Mouse (Mus musculus) hindbrain, embryonic 13.5 days (tissue): Measurements from ENCODE around the gene Phf2. TPM values are rescaled to one million over a fixed set of nuclear protein-coding genes. Genes with fewer than 3 reads are reported as not detected.
"Not testable (repeated sequence)": the region's sequence is repeated elsewhere in the genome, so short reads cannot be mapped to it uniquely, and the experiment has no call there.

Experiments used
- ATAC-seq: fragments of 200-750 bp; cut with Nextera tagmentation; 2 replicates; pipeline ENCODE4 v1.8.0; 2017; ENCODE audit warnings: moderate TSS enrichment; ENCODE audit not compliant: low FRiP score
- H3K27ac ChIP-seq: fragments of 300-500 bp; sonication (generic); 2 replicates; pipeline ENCODE4 v1.5.1; 2015; ENCODE audit warnings: inconsistent platforms, mild to moderate bottlenecking, moderate library complexity
- H3K27me3 ChIP-seq: fragments of 300-500 bp; sonication (generic); 2 replicates; pipeline ENCODE4 v1.6.1; 2015; ENCODE audit warnings: mild to moderate bottlenecking, inconsistent platforms
- H3K36me3 ChIP-seq: fragments of 300-500 bp; sonication (generic); 2 replicates; pipeline ENCODE4 v1.6.1; 2015; ENCODE audit warnings: mild to moderate bottlenecking, inconsistent platforms
- H3K4me1 ChIP-seq: fragments of 300-500 bp; sonication (generic); replicated peaks from 2 replicates; pipeline ENCODE4 v1.6.1; 2015; ENCODE audit warnings: inconsistent platforms
- H3K4me2 ChIP-seq: fragments of 300-500 bp; sonication (generic); 2 replicates; pipeline ENCODE4 v1.6.1; 2015; ENCODE audit warnings: inconsistent platforms, mild to moderate bottlenecking, moderate library complexity
- H3K4me3 ChIP-seq: fragments of 300-500 bp; sonication (generic); 2 replicates; pipeline ENCODE4 v1.5.1; 2015; ENCODE audit warnings: mild to moderate bottlenecking, inconsistent platforms
- H3K9ac ChIP-seq: fragments of 300-500 bp; sonication (generic); 2 replicates; pipeline ENCODE4 v1.6.1; 2015; ENCODE audit warnings: mild to moderate bottlenecking, inconsistent platforms
- H3K9me3 ChIP-seq: fragments of 300-500 bp; sonication (generic); 2 replicates; pipeline ENCODE4 v1.6.1; 2016; ENCODE audit warnings: inconsistent platforms
- WGBS: fragments of 180-500 bp; shearing (Covaris S2); methylation state at CpG from one replicate; pipeline ENCODE4 v1.1.7; 2015; 5-methylcytosine and 5-hydroxymethylcytosine counted together
- polyA plus RNA-seq: library from polyadenylated mRNA; unstranded; fragments of >200 nt; fragmentation: Nextera tagmentation; extraction: Ambion mirVana; gene quantifications from 2 replicates; pipeline ENCODE4 v1.2.1, GENCODE M21; 2015

The Phf2 gene
- polyA plus RNA-seq, 1 experiment from 2014 or later: 9.6 TPM

GRCm38 (mm10) chr13:48822288-48822687, 48.6 kb downstream of the Phf2 start:
- no peak overlapping the region for H3K27ac ChIP-seq
- no peak overlapping the region for H3K4me3 ChIP-seq
- no peak overlapping the region for H3K4me2 ChIP-seq
- no peak overlapping the region for H3K9ac ChIP-seq
- H3K4me1 ChIP-seq: no peaks in the 10 kb centered on the region
- H3K27me3 ChIP-seq: no peaks in the 10 kb centered on the region
- peaks cover 100% of the 10 kb centered on the region for H3K36me3 ChIP-seq
- 93% methylated on average over 10 of the region's 10 CpGs for WGBS
- ATAC-seq: no peak
- H3K9me3 ChIP-seq: no peaks in the 10 kb centered on the region

DNA sequence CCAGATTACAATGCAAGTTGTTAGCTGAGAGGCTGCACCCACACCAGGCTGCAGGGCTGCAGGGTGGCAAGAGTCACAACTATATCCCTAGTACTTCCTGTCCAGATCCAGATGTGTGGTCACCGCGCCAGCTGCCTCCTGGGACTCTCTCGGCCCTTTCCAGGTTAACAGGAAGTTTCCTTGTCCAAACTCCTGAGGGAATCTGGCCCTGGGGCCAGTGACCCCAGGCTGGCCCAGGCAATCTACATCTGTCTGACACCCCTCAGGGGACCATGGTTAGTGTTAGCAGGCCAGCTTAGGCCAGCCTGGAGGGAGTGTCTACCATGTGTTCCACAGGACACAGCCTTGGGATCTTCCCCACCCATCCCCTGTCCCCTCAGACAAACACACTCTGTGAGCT, 51.8 kb downstream of the Phf2 start:
- 88% methylated on average over 3 of the region's 3 CpGs for WGBS
- Histone ChIP-seq H3K9ac (no peak overlapping the region), H3K9me3 (no peaks in the 10 kb centered on the region), H3K27ac (no peak overlapping the region), H3K36me3 (peaks cover 100% of the 10 kb centered on the region), H3K4me3 (no peak overlapping the region), H3K27me3 (no peaks in the 10 kb centered on the region), H3K4me2 (no peak overlapping the region), H3K4me1 (no peaks in the 10 kb centered on the region)
- no peak for ATAC-seq

DNA sequence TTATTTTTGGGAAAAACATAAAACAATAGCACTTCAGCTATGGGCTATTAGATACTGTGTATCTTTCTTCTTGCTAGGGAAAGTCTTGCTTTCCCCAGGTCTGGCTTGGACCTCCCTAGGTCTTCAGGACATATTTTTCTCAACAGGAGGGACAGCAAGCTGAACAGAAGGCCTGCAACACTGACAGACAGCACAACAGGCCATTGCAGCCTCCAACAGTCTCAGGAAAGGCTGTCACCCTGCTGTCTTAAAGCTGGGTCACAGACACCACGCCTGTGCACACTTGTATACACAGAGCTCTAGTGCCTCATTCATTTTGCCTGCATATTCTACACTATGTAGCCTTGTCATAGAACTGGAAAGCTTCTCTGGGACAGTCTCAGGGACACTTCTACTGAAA, 56.5 kb downstream of the Phf2 start:
- Histone ChIP-seq H3K9ac (no peak overlapping the region), H3K4me1 (no peaks in the 10 kb centered on the region), H3K9me3 (no peaks in the 10 kb centered on the region), H3K27me3 (no peaks in the 10 kb centered on the region), H3K4me2 (no peak overlapping the region), H3K4me3 (no peak overlapping the region), H3K27ac (no peak overlapping the region), H3K36me3 (peaks cover 99% of the 10 kb centered on the region)
- WGBS: 86% methylated on average over 1 of the region's 1 CpGs
- no peak for ATAC-seq

- Histone ChIP-seq H3K9ac (no peak overlapping the region), H3K4me2 (no peak overlapping the region), H3K36me3 (peaks cover 91% of the 10 kb centered on the region), H3K27me3 (no peaks in the 10 kb centered on the region), H3K4me3 (no peak overlapping the region), H3K4me1 (peaks cover 6% of the 10 kb centered on the region; the same call in 1 of the 2 replicates), H3K27ac (no peak overlapping the region), H3K9me3 (no peaks in the 10 kb centered on the region)
- 83% methylated on average over 9 of the region's 9 CpGs for WGBS
- ATAC-seq: no peak
These were observed 59.9 kb downstream of the Phf2 start for GRCm38 (mm10) chr13:48810991-48811390.

DNA sequence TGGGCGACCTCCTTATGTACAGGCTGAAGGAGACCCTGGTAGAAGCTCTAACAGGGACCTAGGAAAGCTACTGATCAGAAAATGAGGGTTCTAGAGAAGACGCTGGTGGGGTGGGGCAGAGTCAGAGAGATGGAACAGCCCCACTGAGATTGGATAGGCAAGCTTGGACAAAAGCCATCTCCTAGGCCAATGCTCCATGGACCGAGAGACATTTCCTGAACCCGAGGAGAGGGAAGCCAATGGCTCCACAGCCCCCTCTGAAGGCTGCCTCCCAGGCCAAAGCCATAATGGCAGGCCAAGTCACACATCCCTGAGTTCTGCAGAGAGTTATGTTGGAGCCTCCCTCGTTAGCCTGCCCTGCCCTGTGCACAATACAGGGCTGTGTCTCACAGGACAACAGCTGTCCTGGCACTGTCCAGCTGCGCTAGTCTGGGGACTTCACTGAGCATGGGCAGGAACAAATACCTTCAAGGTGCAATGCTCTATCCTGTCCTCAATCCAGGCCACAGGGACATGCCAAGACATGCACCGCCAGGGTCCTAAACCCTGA, 60.6 kb downstream of the Phf2 start:
- peaks cover 91% of the 10 kb centered on the region for H3K36me3 ChIP-seq
- 88% methylated on average over 7 of the region's 7 CpGs for WGBS
- H3K27ac ChIP-seq: no peak overlapping the region
- H3K27me3 ChIP-seq: no peaks in the 10 kb centered on the region
- H3K4me1 ChIP-seq: peaks cover 6% of the 10 kb centered on the region; the same call in 1 of the 2 replicates
- H3K4me3 ChIP-seq: no peak overlapping the region
- no peak overlapping the region for H3K4me2 ChIP-seq
- ATAC-seq: no peak
- no peak overlapping the region for H3K9ac ChIP-seq
- H3K9me3 ChIP-seq: no peaks in the 10 kb centered on the region

DNA sequence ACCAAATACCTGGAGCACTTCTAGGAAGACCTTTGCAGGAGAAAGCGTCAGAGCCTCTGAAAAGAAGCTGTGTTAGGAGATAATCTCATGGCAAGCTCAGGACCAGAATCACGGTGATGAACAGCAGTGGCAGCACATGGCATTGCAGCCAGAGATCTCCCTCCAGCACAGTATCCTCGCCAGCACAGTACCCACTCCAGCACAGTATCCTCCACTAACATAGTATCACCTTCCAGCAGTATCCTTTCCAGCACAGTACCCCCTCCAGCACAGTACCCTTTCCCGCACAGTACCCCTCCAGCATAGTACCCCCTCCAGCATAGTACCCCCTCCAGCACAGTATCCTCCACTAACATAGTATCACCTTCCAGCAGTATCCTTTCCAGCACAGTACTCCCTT, 61.3 kb downstream of the Phf2 start:
- not testable (repeated sequence) for H3K9ac ChIP-seq, H3K27me3 ChIP-seq, H3K9me3 ChIP-seq, H3K27ac ChIP-seq, H3K4me3 ChIP-seq, H3K4me1 ChIP-seq, H3K4me2 ChIP-seq
- peak; percentile 54; the same call in 1 of the 2 replicates for ATAC-seq
- H3K36me3 ChIP-seq: peaks cover 90% of the 10 kb centered on the region
- WGBS: 93% methylated on average over 4 of the region's 4 CpGs

- ATAC-seq: peak; percentile 21; the same call in 1 of the 2 replicates
- Histone ChIP-seq H3K27me3 (no peaks in the 10 kb centered on the region), H3K4me3 (no peak overlapping the region), H3K4me1 (peaks cover 6% of the 10 kb centered on the region; the same call in 1 of the 2 replicates), H3K27ac (no peak overlapping the region), H3K9me3 (no peaks in the 10 kb centered on the region), H3K4me2 (no peak overlapping the region), H3K36me3 (peaks cover 89% of the 10 kb centered on the region), H3K9ac (no peak overlapping the region; the same call in 1 of the 2 replicates)
- WGBS: 74% methylated on average over 5 of the region's 5 CpGs
These were observed 63.4 kb downstream of the Phf2 start for GRCm38 (mm10) chr13:48807481-48808031.

GRCm38 (mm10) chr13:48802181-48802580, 68.7 kb downstream of the Phf2 start:
- ATAC-seq: no peak
- Histone ChIP-seq H3K27me3 (0 out of 2 replicates have a peak, but pooled peaks cover 8% of the 10 kb centered on the region), H3K9ac (no peak overlapping the region), H3K4me3 (no peak overlapping the region), H3K27ac (no peak overlapping the region), H3K4me2 (no peak overlapping the region), H3K4me1 (peaks cover 8% of the 10 kb centered on the region; the same call in 1 of the 2 replicates), H3K36me3 (peaks cover 56% of the 10 kb centered on the region), H3K9me3 (no peaks in the 10 kb centered on the region)
- 39% methylated on average over 15 of the region's 15 CpGs for WGBS

GRCm38 (mm10) chr13:48800850-48801546, 69.9 kb downstream of the Phf2 start:
- 0 out of 2 replicates have a peak, but pooled peaks cover 10% of the 10 kb centered on the region for H3K27me3 ChIP-seq
- 31% methylated on average over 11 of the region's 11 CpGs for WGBS
- H3K9me3 ChIP-seq: no peaks in the 10 kb centered on the region
- no peak overlapping the region for H3K4me2 ChIP-seq
- no peak overlapping the region for H3K4me3 ChIP-seq
- peak; percentile 79 for ATAC-seq
- H3K4me1 ChIP-seq: peaks cover 9% of the 10 kb centered on the region; the same call in 1 of the 2 replicates
- H3K27ac ChIP-seq: no peak overlapping the region
- no peak overlapping the region for H3K9ac ChIP-seq
- H3K36me3 ChIP-seq: peaks cover 45% of the 10 kb centered on the region

GRCm38 (mm10) chr13:48798256-48798771, 72.6 kb downstream of the Phf2 start:
- H3K36me3 ChIP-seq: peaks cover 20% of the 10 kb centered on the region
- WGBS: 36% methylated on average over 13 of the region's 14 CpGs
- peaks cover 9% of the 10 kb centered on the region; the same call in 1 of the 2 replicates for H3K4me1 ChIP-seq
- no peak overlapping the region for H3K4me3 ChIP-seq
- H3K9me3 ChIP-seq: no peaks in the 10 kb centered on the region
- no peak overlapping the region for H3K4me2 ChIP-seq
- no peak for ATAC-seq
- H3K9ac ChIP-seq: no peak overlapping the region
- 0 out of 2 replicates have a peak, but pooled peaks cover 10% of the 10 kb centered on the region for H3K27me3 ChIP-seq
- no peak overlapping the region for H3K27ac ChIP-seq

GRCm38 (mm10) chr13:48796906-48797305, 74.0 kb downstream of the Phf2 start:
- H3K4me3 ChIP-seq: no peak overlapping the region
- peaks cover 7% of the 10 kb centered on the region for H3K36me3 ChIP-seq
- no peaks in the 10 kb centered on the region for H3K9me3 ChIP-seq
- no peak overlapping the region for H3K9ac ChIP-seq
- H3K27me3 ChIP-seq: 0 out of 2 replicates have a peak, but pooled peaks cover 10% of the 10 kb centered on the region
- WGBS: 85% methylated on average over 11 of the region's 11 CpGs
- no peak overlapping the region for H3K4me2 ChIP-seq
- peaks cover 9% of the 10 kb centered on the region; the same call in 1 of the 2 replicates for H3K4me1 ChIP-seq
- no peak for ATAC-seq
- H3K27ac ChIP-seq: no peak overlapping the region

GRCm38 (mm10) chr13:48795711-48796110, 75.2 kb downstream of the Phf2 start:
- Histone ChIP-seq H3K4me1 (peaks cover 9% of the 10 kb centered on the region; the same call in 1 of the 2 replicates), H3K9me3 (no peaks in the 10 kb centered on the region), H3K4me2 (no peak overlapping the region), H3K4me3 (no peak overlapping the region), H3K27ac (no peak overlapping the region), H3K27me3 (0 out of 2 replicates have a peak, but pooled peaks cover 10% of the 10 kb centered on the region), H3K9ac (no peak overlapping the region), H3K36me3 (no peaks in the 10 kb centered on the region)
- no peak for ATAC-seq
- WGBS: 87% methylated on average over 6 of the region's 6 CpGs
